Comparison of ENCODE assay signal across 8 mouse cellular contexts in genomic region chr2:24949421-24950188, GRCm38 (mm10). TPM values are rescaled to one million over a fixed set of nuclear protein-coding genes. Genes with fewer than 3 reads are reported as not detected.
DNase-seq lines count a peak whose midpoint lies in the region; ATAC-seq lines count a peak whose summit lies in the region.

Gene Zmynd19, plus strand, starts transcription at chr2:24949792.

- peaks cover 2% of the 10 kb centered on the region; the same call in 1 of the 2 replicates for H3K4me1 ChIP-seq in hindbrain, embryonic 11.5 days (replicated peaks; ENCODE audit: control insufficient read depth, insufficient read depth, low read length)

- peaks cover 8% of the 10 kb centered on the region; the same call in 1 of the 2 replicates for H3K36me3 ChIP-seq in hindbrain, embryonic 11.5 days (ENCODE audit: control insufficient read depth, insufficient read depth, low read length)

- H3K27ac ChIP-seq in hindbrain, embryonic 11.5 days (ENCODE audit: low read depth, low read length): peak within 1 kb of the TSS; percentile 51; the same call in 1 of the 2 replicates

- peak within 1 kb of the TSS; percentile 98 for H3K4me3 ChIP-seq in hindbrain, embryonic 11.5 days (ENCODE audit: low read depth, low read length)

- DNase-seq in MN1 (ENCODE audit: low spot score): peak; percentile 96
- DNase-seq in cerebellum, adult 9-10 months: peak; percentile 97
- DNase-seq in frontal cortex, adult 2 months (ENCODE audit: extremely low spot score in 1 of 2, low spot score in 1 of 2): peak; percentile 93 to 98
- peak; percentile 99 for DNase-seq in hindbrain, embryonic 11.5 days (ENCODE audit: low spot score)
- peak; percentile 98 to 99 for DNase-seq in layer of hippocampus, postnatal 10 days (ENCODE audit: low spot score in 2 of 2)
- peak; percentile 98 for DNase-seq in lung, postnatal 10 days
- DNase-seq in ovary, postnatal 36 days (ENCODE audit: low spot score): peak; percentile 99
- DNase-seq in thymus, postnatal 25 days: peak; percentile 98

- WGBS in hindbrain, embryonic 11.5 days: under 1% methylated on average over 64 of the region's 108 CpGs

- ATAC-seq in hindbrain, embryonic 11.5 days (ENCODE audit: low FRiP score): peak; percentile 99

- H3K9me3 ChIP-seq in hindbrain, embryonic 11.5 days (ENCODE audit: control insufficient read depth, low read length): no peaks in the 10 kb centered on the region

- peak within 1 kb of the TSS; percentile 92 for H3K9ac ChIP-seq in hindbrain, embryonic 11.5 days (ENCODE audit: low read depth, low read length)

- no peaks in the 10 kb centered on the region for H3K27me3 ChIP-seq in hindbrain, embryonic 11.5 days (ENCODE audit: control insufficient read depth, insufficient read depth, low read length)

- H3K4me2 ChIP-seq in hindbrain, embryonic 11.5 days (replicated peaks; ENCODE audit: low read depth, low read length): peak within 1 kb of the TSS; percentile 93

RNA-seq across cellular contexts. Expression of gene Zmynd19, which starts in this region (rescaled TPM):
- polyA plus RNA-seq in frontal cortex, adult 2 months (2012; rRNA removed): 19.4 and 22.6 TPM in 2 replicates
- polyA plus RNA-seq in hindbrain, embryonic 11.5 days (2014; fragmentation: Nextera tagmentation; extraction: Ambion mirVana): 16.8 and 30.6 TPM in 2 replicates
- 10 to 100 TPM; 42.0 to 44.2 TPM for total RNA-seq in layer of hippocampus, postnatal 10 days (2021)

Comparison
In these comparisons a context has a peak if more than half of its experiments do, and no peak if none do; other contexts are left out.
1. Peak in every context shown above with its lines: DNase-seq, ATAC-seq, H3K4me3 ChIP-seq and H3K27ac ChIP-seq.